Mouse (Mus musculus) kidney, postnatal 0 days (tissue): ENCODE data around the gene Myadm. TPM values are rescaled to one million over a fixed set of nuclear protein-coding genes. Genes with fewer than 3 reads are reported as not detected.

Source experiments
- ATAC-seq: fragments of 200-750 bp; cut with Nextera tagmentation; replicated peaks from 2 replicates; pipeline ENCODE4 v1.8.0; 2017; ENCODE audit warnings: low read depth, moderate number of reproducible peaks, moderate TSS enrichment, moderate library complexity; ENCODE audit not compliant: low FRiP score
- DNase-seq: peaks from one replicate; pipeline ENCODE4 v3.0.0-alpha.2; 2016; ENCODE audit warnings: low spot score
- H3K27ac ChIP-seq: fragments of 300-500 bp; sonication (generic); 2 replicates; pipeline ENCODE4 v1.5.1; 2014; ENCODE audit warnings: mild to moderate bottlenecking
- H3K27me3 ChIP-seq: fragments of 300-500 bp; sonication (generic); 2 replicates; pipeline ENCODE4 v1.6.1; 2014; ENCODE audit warnings: low read length, mixed read lengths; ENCODE audit not compliant: insufficient read depth
- H3K36me3 ChIP-seq: fragments of 300-500 bp; sonication (generic); 2 replicates; pipeline ENCODE4 v1.6.1; 2014; ENCODE audit warnings: low read length, mixed read lengths; ENCODE audit not compliant: insufficient read depth
- H3K4me1 ChIP-seq: fragments of 300-500 bp; sonication (generic); replicated peaks from 2 replicates; pipeline ENCODE4 v1.6.1; 2014; ENCODE audit warnings: antibody characterized with exemption, low read length, mixed read lengths; ENCODE audit not compliant: insufficient read depth
- H3K4me2 ChIP-seq: fragments of 300-500 bp; sonication (generic); 2 replicates; pipeline ENCODE4 v1.6.1; 2014; ENCODE audit warnings: mild to moderate bottlenecking, low read length, moderate library complexity, mixed read lengths
- H3K4me3 ChIP-seq: fragments of 300-500 bp; sonication (generic); replicated peaks from 2 replicates; pipeline ENCODE4 v1.5.1; 2014; ENCODE audit warnings: low read depth, low read length
- H3K9ac ChIP-seq: fragments of 300-500 bp; sonication (generic); 2 replicates; pipeline ENCODE4 v1.6.1; 2014; ENCODE audit warnings: low read depth, low read length
- H3K9me3 ChIP-seq: fragments of 300-500 bp; sonication (generic); replicated peaks from 2 replicates; pipeline ENCODE4 v1.6.1; 2016; ENCODE audit warnings: low read length, inconsistent platforms, mixed read lengths
- CTCF ChIP-seq: IDR thresholded peaks from 2 replicates; pipeline ENCODE4 v1.5.1; 2016; ENCODE audit warnings: antibody characterized with exemption, low read depth, mild to moderate bottlenecking, moderate library complexity
- WGBS: fragments of 180-500 bp; shearing (Covaris S2); extraction: QIAGEN DNeasy Blood & Tissue Kit; methylation state at CpG from one replicate; pipeline ENCODE4 v1.1.7; 2014; 5-methylcytosine and 5-hydroxymethylcytosine counted together
- polyA plus RNA-seq: library from polyadenylated mRNA; unstranded; fragments of >200 nt; fragmentation: Nextera tagmentation; extraction: Ambion mirVana; gene quantifications from 2 replicates; pipeline ENCODE4 v1.2.1, GENCODE M21; 2015

Gene Myadm
- polyA plus RNA-seq, 1 experiment from 2014 or later: 73.0 TPM

GRCm38 (mm10) chr7:3345301-3345700, 56.4 kb downstream of the Myadm start:
- no peak for TF ChIP-seq CTCF
- Histone ChIP-seq H3K36me3 (no peaks in the 10 kb centered on the region), H3K9me3 (no peaks in the 10 kb centered on the region), H3K27ac (no peak overlapping the region), H3K9ac (no peak overlapping the region), H3K4me3 (no peak overlapping the region), H3K4me1 (no peaks in the 10 kb centered on the region), H3K27me3 (no peaks in the 10 kb centered on the region), H3K4me2 (no peak overlapping the region)
- 89% methylated on average over 3 of the region's 3 CpGs for WGBS
- no peak for DNase-seq
- no peak for ATAC-seq

DNA sequence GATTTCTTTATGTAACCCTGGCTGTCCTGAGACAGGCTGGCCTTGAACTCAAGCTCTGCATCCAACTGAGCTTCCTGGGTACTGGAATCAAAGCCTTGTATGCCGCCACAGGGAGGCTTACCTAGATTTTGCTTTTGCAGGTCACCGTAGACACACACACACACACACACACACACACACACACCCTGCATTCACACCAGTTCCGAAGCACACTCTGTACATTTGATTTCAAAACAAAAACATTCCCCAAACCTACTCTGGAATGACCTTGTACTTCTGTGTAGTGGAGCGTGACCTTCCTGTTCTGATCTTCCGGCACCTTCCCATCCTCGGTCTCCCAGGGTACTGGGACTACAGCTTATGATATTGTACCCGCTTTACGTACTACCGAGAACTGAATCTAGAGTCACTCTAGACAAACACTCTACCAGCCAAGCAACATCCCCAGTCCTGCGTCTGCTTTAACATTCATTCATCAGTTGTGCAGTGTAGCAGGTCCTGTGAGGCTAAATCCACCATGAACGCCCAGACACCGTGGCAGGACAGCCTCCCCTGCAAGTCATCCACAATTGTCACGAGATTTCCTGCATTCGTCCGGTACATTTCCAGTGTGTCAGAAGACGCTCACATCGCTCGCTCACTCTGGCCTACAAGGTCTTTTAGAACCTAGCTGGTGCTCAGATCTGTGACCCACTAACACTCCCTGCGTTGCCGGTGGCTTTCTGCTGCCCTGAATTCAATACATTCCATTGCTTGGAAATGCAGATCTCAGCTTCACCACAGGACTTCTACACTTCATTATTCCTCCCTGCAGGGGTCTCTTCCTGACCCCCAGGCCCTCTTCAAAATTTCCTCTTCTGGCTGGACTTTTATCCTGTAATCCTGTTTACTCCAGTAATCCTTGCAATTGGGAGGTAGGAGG, 58.7 kb downstream of the Myadm start:
- ATAC-seq: no peak
- TF ChIP-seq CTCF: no peak
- no peaks in the 10 kb centered on the region for H3K4me1 ChIP-seq
- H3K36me3 ChIP-seq: no peaks in the 10 kb centered on the region
- H3K4me2 ChIP-seq: no peak overlapping the region
- H3K9ac ChIP-seq: no peak overlapping the region
- no peak for DNase-seq
- no peak overlapping the region for H3K4me3 ChIP-seq
- H3K27me3 ChIP-seq: no peaks in the 10 kb centered on the region
- 65% methylated on average over 20 of the region's 20 CpGs for WGBS
- H3K27ac ChIP-seq: no peak overlapping the region
- H3K9me3 ChIP-seq: no peaks in the 10 kb centered on the region

- no peak overlapping the region for H3K9ac ChIP-seq
- no peak for ATAC-seq
- TF ChIP-seq CTCF: no peak
These were observed 59.4 kb downstream of the Myadm start for GRCm38 (mm10) chr7:3348326-3348725.

GRCm38 (mm10) chr7:3349775-3350174, 60.9 kb downstream of the Myadm start:
- H3K27me3 ChIP-seq: no peaks in the 10 kb centered on the region
- TF ChIP-seq CTCF: no peak
- WGBS: 89% methylated on average over 9 of the region's 9 CpGs
- H3K4me3 ChIP-seq: no peak overlapping the region
- no peak overlapping the region for H3K9ac ChIP-seq
- no peak overlapping the region for H3K27ac ChIP-seq
- no peaks in the 10 kb centered on the region for H3K36me3 ChIP-seq
- no peaks in the 10 kb centered on the region for H3K9me3 ChIP-seq
- DNase-seq: no peak
- no peak overlapping the region for H3K4me2 ChIP-seq
- no peak for ATAC-seq
- no peaks in the 10 kb centered on the region for H3K4me1 ChIP-seq

More at GRCm38 (mm10) chr7:3348326-3348725, 59.4 kb downstream of the Myadm start:
- no peak for DNase-seq
- Histone ChIP-seq H3K4me2 (no peak overlapping the region), H3K9me3 (no peaks in the 10 kb centered on the region), H3K27ac (no peak overlapping the region), H3K36me3 (no peaks in the 10 kb centered on the region), H3K27me3 (no peaks in the 10 kb centered on the region), H3K4me3 (no peak overlapping the region), H3K4me1 (no peaks in the 10 kb centered on the region)
- 72% methylated on average over 5 of the region's 5 CpGs for whole genome bisulfite sequencing

Other genes with a start within 250 kb of the Myadm start
- gene AU018091, start 119.9 kb upstream of the Myadm start, polyA plus RNA-seq: 0.04 TPM in 1 of 2 replicates, not detected in the other
- gene Nlrp12, start 39.3 kb upstream of the Myadm start, polyA plus RNA-seq: 0.05 TPM in 1 of 2 replicates, not detected in the other
- gene Prkcg, start 99 bp downstream of the Myadm start, polyA plus RNA-seq: 0.05 TPM in 2 replicates
- gene Cacng7, start 43.9 kb downstream of the Myadm start, polyA plus RNA-seq: 0.64 and 0.83 TPM in 2 replicates
- 0.67 and 1.1 TPM in 2 replicates for gene Cacng8, start 101.6 kb downstream of the Myadm start, polyA plus RNA-seq
- gene Cacng6, start 135.1 kb downstream of the Myadm start, polyA plus RNA-seq: 0.11 TPM in 1 of 2 replicates, not detected in the other
- gene Tarm1, start 213.5 kb downstream of the Myadm start, polyA plus RNA-seq: 0.80 and 0.88 TPM in 2 replicates